Mouse (Mus musculus) ES-E14 (cell line): ENCODE data around the gene Lgi1. TPM values are rescaled to one million over a fixed set of nuclear protein-coding genes. Genes with fewer than 3 reads are reported as not detected.

Source experiments
- DNase-seq: peaks from one replicate; pipeline ENCODE4 v3.0.0-alpha.2; 2013; ENCODE audit warnings: low read depth, low spot score
- H3K27ac ChIP-seq: 2 replicates; pipeline ENCODE4 v1.5.1; 2012; ENCODE audit warnings: low read depth, mild to moderate bottlenecking, low read length, moderate library complexity, mixed read lengths; ENCODE audit not compliant: poor library complexity, insufficient read depth, severe bottlenecking
- H3K36me3 ChIP-seq: 2 replicates; pipeline ENCODE4 v1.6.1; 2012; ENCODE audit warnings: mild to moderate bottlenecking, low read length, moderate library complexity, mixed read lengths; ENCODE audit not compliant: control insufficient read depth, poor library complexity, insufficient read depth, severe bottlenecking
- H3K4me1 ChIP-seq, 2 experiments: fragments of 150-350 bp in 1 of 2; sonication (generic) in 1 of 2; 2 replicates each; pipeline ENCODE4 v1.6.1; 2012; ENCODE audit warnings: low read length in 2 of 2, mild to moderate bottlenecking in 1 of 2, mixed read lengths in 1 of 2; ENCODE audit not compliant: control insufficient read depth in 2 of 2, insufficient read depth in 2 of 2, poor library complexity in 1 of 2
- H3K4me3 ChIP-seq, 2 experiments: fragments of 150-350 bp in 1 of 2; sonication (generic) in 1 of 2; 2 replicates each; pipeline ENCODE4 v1.5.1; 2012; ENCODE audit warnings: low read length in 2 of 2, low read depth in 1 of 2, mild to moderate bottlenecking in 1 of 2, mixed read lengths in 1 of 2; ENCODE audit not compliant: insufficient read depth in 1 of 2, poor library complexity in 1 of 2, severe bottlenecking in 1 of 2
- H3K9ac ChIP-seq: 2 replicates; pipeline ENCODE4 v1.6.1; 2012; ENCODE audit warnings: low read depth, mild to moderate bottlenecking, low read length, mixed read lengths; ENCODE audit not compliant: poor library complexity, insufficient read depth, severe bottlenecking
- H3K9me3 ChIP-seq: fragments of 150-350 bp; sonication (generic); 2 replicates; pipeline ENCODE4 v1.6.1; 2012; ENCODE audit warnings: low read depth, mild to moderate bottlenecking, low read length; ENCODE audit not compliant: control insufficient read depth, insufficient read depth
- CHD2 ChIP-seq: IDR thresholded peaks from 2 replicates; pipeline ENCODE4 v1.6.1; 2014; ENCODE audit warnings: mild to moderate bottlenecking, low read depth, low read length, inconsistent platforms
- HCFC1 ChIP-seq: IDR thresholded peaks from 2 replicates; pipeline ENCODE4 v1.6.1; 2012; ENCODE audit warnings: low read length, inconsistent platforms, borderline replicate concordance; ENCODE audit not compliant: insufficient read depth
- MAFK ChIP-seq: IDR thresholded peaks from 2 replicates; pipeline ENCODE4 v1.6.1; 2014; ENCODE audit warnings: mild to moderate bottlenecking, low read depth, low read length, inconsistent platforms; ENCODE audit not compliant: insufficient read depth
- ZC3H11A ChIP-seq: IDR thresholded peaks from 2 replicates; pipeline ENCODE4 v1.6.1; 2012; ENCODE audit warnings: low read depth, mild to moderate bottlenecking, inconsistent platforms, low read length, borderline replicate concordance
- ZNF384 ChIP-seq: IDR thresholded peaks from 2 replicates; pipeline ENCODE4 v1.6.1; 2012; ENCODE audit warnings: low read depth, low read length, inconsistent platforms
- in situ Hi-C, 2 experiments: fragments of 600-800 bp; cut with MboI; formaldehyde crosslinking; loops; one replicate each; pipeline ENCODE4 v1.15.1; 2025; ENCODE audit warnings: low sequenced_read_pairs in 2 of 2, inconsistent platforms in 1 of 2; ENCODE audit not compliant: unreplicated experiment in 2 of 2
- total RNA-seq: library from RNA; depleted of rRNA; stranded (reverse); fragments of 300-350 nt; gene quantifications from 2 replicates; pipeline ENCODE4 v1.2.3, GENCODE M21; 2012

Gene Lgi1
- total RNA-seq, 1 experiment: 0.18 TPM

DNA sequence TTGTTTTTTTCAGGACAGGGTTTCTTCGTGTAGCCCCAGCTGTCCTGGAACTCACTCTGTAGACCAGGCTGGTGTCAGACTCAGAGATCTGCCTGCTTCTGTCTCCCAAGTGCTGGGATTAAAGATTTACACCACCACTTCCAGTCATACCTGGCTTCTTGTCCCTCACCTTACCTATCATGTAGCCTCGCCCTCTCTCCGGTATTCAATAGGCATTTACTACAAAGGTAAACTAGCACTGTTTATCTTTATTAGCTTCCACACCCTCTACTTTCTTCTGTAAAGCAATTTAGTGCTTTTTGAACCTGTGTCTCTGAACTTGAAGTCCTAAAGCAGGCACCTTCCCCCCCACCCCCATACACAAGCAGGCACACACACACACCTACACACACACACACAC lies 87.4 kb downstream of the Lgi1 start:
- H3K9ac ChIP-seq: no peak overlapping the region
- no peak overlapping the region for H3K4me3 ChIP-seq
- H3K27ac ChIP-seq: no peak overlapping the region
- no peak for TF ChIP-seq ZNF384
- TF ChIP-seq ZC3H11A: no peak
- no peak for TF ChIP-seq MAFK
- TF ChIP-seq CHD2: no peak
- TF ChIP-seq HCFC1: no peak
- peaks cover under 1% of the 10 kb centered on the region; the same call in 1 of the 2 replicates for H3K9me3 ChIP-seq
- DNase-seq: no peak
- H3K4me1 ChIP-seq: peaks cover 4 to 12% of the 10 kb centered on the region in 2 experiments; a peak in 3 of 4 replicates
- in situ Hi-C loops: no loop called here
- H3K36me3 ChIP-seq: no peaks in the 10 kb centered on the region

DNA sequence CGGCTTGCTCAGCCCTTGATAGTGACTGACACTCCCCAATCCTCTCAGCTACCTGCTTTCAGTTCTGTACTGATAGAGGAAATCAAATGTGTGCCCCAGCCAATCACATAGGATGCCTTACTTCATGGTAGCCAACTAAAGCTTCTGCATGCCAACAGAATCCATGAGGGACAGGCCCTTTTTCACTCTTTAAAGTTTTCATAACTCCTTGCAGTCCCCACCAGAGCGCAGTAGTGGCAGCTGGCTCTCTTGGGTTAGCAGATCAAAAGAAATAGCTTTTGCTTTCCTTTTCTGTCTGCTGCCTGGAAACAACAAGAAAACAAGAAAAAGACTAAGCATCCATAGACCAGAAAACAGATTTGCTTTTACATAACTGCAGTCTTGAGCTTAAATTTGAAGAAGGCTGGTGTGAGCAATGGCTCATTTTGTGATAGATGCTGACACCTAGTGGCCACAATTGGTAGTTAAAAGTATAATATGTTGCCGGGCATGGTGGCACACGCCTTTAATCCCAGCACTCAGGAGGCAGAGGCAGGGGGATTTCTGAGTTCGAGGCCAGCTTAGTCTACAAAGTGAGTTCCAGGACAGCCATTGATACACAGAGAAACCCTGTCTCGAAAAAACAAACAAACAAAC lies 88.3 kb downstream of the Lgi1 start:
- Histone ChIP-seq H3K4me1 (peaks cover 4 to 12% of the 10 kb centered on the region in 2 experiments; a peak in 3 of 4 replicates), H3K27ac (no peak overlapping the region)
- DNase-seq: peak; percentile 68

DNA sequence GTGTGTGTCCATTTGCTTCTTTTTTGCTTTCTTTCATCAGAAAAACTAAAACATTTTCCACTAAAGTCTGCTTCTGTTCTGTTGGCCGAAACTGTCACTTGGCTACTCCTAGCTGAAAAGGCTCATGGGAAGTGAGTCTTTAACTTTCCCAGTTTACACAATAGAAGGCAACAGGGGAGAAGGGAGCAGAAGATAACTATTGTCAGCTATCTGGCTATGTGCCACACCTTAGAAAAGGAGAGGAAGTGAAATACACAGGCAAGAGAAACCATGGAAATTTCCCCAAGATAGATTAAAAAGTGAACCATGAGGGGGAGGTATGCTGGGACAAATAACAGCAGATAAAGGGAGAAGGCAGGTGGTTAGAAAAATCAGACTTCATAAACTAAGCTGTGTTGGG lies 89.9 kb downstream of the Lgi1 start:
- no peak for TF ChIP-seq MAFK
- H3K27ac ChIP-seq: no peak overlapping the region
- no peak for DNase-seq
- H3K9ac ChIP-seq: no peak overlapping the region
- H3K4me3 ChIP-seq: no peak overlapping the region
- no peaks in the 10 kb centered on the region for H3K36me3 ChIP-seq
- in situ Hi-C loops: no loop called here
- no peaks in the 10 kb centered on the region for H3K9me3 ChIP-seq
- H3K4me1 ChIP-seq: peaks cover 3 to 8% of the 10 kb centered on the region in 2 experiments; a peak in 3 of 4 replicates

More for the DNA sequence above, 88.3 kb downstream of the Lgi1 start:
- Histone ChIP-seq H3K9me3 (no peaks in the 10 kb centered on the region), H3K4me3 (no peak overlapping the region), H3K9ac (no peak overlapping the region), H3K36me3 (no peaks in the 10 kb centered on the region)
- in situ Hi-C loops: no loop called here
- TF ChIP-seq CHD2 (no peak), MAFK (no peak), ZNF384 (no peak), HCFC1 (no peak), ZC3H11A (peak; percentile 90)

DNA sequence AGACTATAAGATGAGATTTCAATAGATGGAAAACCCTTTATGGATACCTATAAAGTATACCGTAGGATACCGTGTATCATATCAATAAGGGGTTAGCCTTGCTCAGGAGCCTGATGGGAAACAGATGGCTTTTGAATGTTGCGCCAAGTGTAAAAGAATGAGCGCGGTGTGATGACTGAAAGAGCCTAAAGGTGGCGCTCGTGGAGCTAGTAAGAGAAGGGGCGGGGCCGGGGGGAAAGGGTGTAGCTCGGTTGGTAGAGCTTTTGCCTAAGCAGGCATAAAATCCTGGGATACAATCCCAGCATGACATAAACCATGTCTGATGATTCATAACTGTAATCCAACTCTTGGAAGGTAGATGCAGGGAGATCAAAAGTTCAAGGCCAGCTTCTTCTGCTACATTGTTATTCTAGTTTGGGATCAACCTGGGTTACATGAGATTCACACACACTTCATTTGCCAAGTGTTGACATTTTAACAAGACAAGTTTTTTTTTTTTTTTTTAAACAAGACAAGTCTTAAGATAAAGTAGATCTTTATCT lies 90.6 kb downstream of the Lgi1 start:
- DNase-seq: peak; percentile 81
- Histone ChIP-seq H3K36me3 (no peaks in the 10 kb centered on the region), H3K9me3 (no peaks in the 10 kb centered on the region), H3K4me3 (no peak overlapping the region), H3K27ac (no peak overlapping the region), H3K9ac (no peak overlapping the region), H3K4me1 (peaks cover 0 to 6% of the 10 kb centered on the region in 2 experiments; a peak in 1 of 4 replicates)
- no peak for TF ChIP-seq CHD2
- TF ChIP-seq ZC3H11A: no peak
- TF ChIP-seq HCFC1: no peak
- no peak for TF ChIP-seq MAFK
- no peak for TF ChIP-seq ZNF384
- in situ Hi-C loops: no loop called here

DNA sequence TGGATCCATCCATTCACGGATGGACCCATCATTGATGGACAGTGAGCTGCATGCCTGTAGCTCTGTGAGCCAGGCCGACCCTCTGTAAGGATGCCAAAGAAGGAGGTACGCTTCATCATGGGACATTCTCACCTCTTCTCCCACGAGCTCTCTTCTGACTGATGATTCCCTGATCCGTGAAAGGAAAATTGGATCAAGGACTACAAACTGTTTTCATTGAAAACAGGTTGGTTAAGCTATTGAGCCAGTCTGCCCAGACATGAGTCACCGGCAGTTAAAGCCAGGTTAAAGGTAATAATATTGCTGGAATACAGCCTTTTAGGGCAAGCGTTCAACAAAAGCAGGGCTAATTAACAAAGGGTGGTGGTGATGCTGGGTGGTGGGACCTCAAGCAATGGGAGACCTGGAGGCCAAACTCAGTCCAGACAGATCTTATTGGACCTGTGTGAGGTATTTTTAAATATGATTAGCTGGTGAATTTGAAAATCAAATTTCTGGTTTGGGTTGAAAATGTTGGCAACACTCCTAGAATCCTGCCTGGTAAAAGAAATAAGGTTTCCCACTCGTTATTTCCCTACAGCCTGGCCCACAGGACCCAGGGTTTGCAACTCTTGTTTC lies 92.0 kb downstream of the Lgi1 start:
- DNase-seq: no peak
- no peaks in the 10 kb centered on the region for H3K36me3 ChIP-seq
- in situ Hi-C loops: no loop called here
- no peak overlapping the region for H3K27ac ChIP-seq
- peaks cover 0 to 2% of the 10 kb centered on the region in 2 experiments; a peak in 1 of 4 replicates for H3K4me1 ChIP-seq
- TF ChIP-seq ZNF384: no peak
- TF ChIP-seq MAFK: no peak
- no peak for TF ChIP-seq ZC3H11A
- no peak for TF ChIP-seq CHD2
- TF ChIP-seq HCFC1: no peak
- H3K4me3 ChIP-seq: no peak overlapping the region
- no peaks in the 10 kb centered on the region for H3K9me3 ChIP-seq
- no peak overlapping the region for H3K9ac ChIP-seq
